Mouse (Mus musculus) limb, embryonic 13.5 days (tissue): ENCODE measurements around the gene Lrrc8d. TPM values are rescaled to one million over a fixed set of nuclear protein-coding genes. Genes with fewer than 3 reads are reported as not detected.
"Not testable (repeated sequence)": the region's sequence is repeated elsewhere in the genome, so short reads cannot be mapped to it uniquely, and the experiment has no call there.

Experiments used
- ATAC-seq: fragments of 200-750 bp; cut with Nextera tagmentation; 2 replicates; pipeline ENCODE4 v1.8.0; 2017; ENCODE audit warnings: low read depth, moderate number of reproducible peaks, moderate TSS enrichment; ENCODE audit not compliant: low FRiP score
- H3K27ac ChIP-seq: fragments of 300-500 bp; sonication (generic); 2 replicates; pipeline ENCODE4 v1.5.1; 2015; ENCODE audit warnings: inconsistent platforms, mild to moderate bottlenecking, moderate library complexity
- H3K27me3 ChIP-seq: fragments of 300-500 bp; sonication (generic); 2 replicates; pipeline ENCODE4 v1.6.1; 2015; ENCODE audit warnings: mild to moderate bottlenecking, inconsistent platforms
- H3K36me3 ChIP-seq: fragments of 300-500 bp; sonication (generic); 2 replicates; pipeline ENCODE4 v1.6.1; 2015; ENCODE audit warnings: inconsistent platforms, mild to moderate bottlenecking, moderate library complexity
- H3K4me1 ChIP-seq: fragments of 300-500 bp; sonication (generic); 2 replicates; pipeline ENCODE4 v1.6.1; 2015; ENCODE audit warnings: inconsistent platforms
- H3K4me2 ChIP-seq: fragments of 300-500 bp; sonication (generic); replicated peaks from 2 replicates; pipeline ENCODE4 v1.6.1; 2015; ENCODE audit warnings: inconsistent platforms, mild to moderate bottlenecking, moderate library complexity
- H3K4me3 ChIP-seq: fragments of 300-500 bp; sonication (generic); 2 replicates; pipeline ENCODE4 v1.5.1; 2015; ENCODE audit warnings: moderate library complexity, mild to moderate bottlenecking, inconsistent platforms
- H3K9ac ChIP-seq: fragments of 300-500 bp; sonication (generic); 2 replicates; pipeline ENCODE4 v1.6.1; 2015; ENCODE audit warnings: mild to moderate bottlenecking, inconsistent platforms
- H3K9me3 ChIP-seq: fragments of 300-500 bp; sonication (generic); 2 replicates; pipeline ENCODE4 v1.6.1; 2016; ENCODE audit warnings: inconsistent platforms
- WGBS: fragments of 180-500 bp; shearing (Covaris S2); methylation state at CpG from one replicate; pipeline ENCODE4 v1.1.7; 2015; 5-methylcytosine and 5-hydroxymethylcytosine counted together
- polyA plus RNA-seq: library from polyadenylated mRNA; unstranded; fragments of >200 nt; fragmentation: Nextera tagmentation; extraction: Ambion mirVana; gene quantifications from 2 replicates; pipeline ENCODE4 v1.2.1, GENCODE M21; 2015

Lrrc8d gene
- polyA plus RNA-seq, 1 experiment from 2014 or later, result 17.0 TPM

DNA sequence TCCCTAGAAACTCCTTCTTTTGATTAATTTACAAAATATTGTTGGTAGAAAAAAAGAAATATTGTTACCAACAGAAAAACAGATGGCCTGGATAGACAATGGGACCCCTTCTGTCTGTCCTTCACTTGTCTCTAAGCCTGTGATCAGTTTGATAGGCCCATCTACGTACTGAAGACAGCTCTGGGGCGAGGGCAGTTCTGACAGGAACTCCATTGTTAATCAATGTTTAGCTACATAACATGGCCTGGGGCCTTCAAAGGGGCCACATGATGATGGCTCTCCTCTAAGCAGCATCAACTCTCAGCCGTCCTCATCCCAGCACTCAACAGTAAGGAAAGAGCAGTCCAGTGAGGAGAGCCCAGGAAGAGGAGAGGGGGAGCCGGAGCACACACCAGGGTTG, 27.4 kb upstream of the Lrrc8d start:
- Histone ChIP-seq H3K36me3 (no peaks in the 10 kb centered on the region), H3K4me3 (no peak overlapping the region), H3K27me3 (no peaks in the 10 kb centered on the region), H3K9ac (no peak overlapping the region), H3K4me2 (no peak overlapping the region), H3K9me3 (no peaks in the 10 kb centered on the region), H3K4me1 (peaks cover 14% of the 10 kb centered on the region), H3K27ac (no peak overlapping the region)
- 71% methylated on average over 4 of the region's 4 CpGs for WGBS
- ATAC-seq, result no peak

DNA sequence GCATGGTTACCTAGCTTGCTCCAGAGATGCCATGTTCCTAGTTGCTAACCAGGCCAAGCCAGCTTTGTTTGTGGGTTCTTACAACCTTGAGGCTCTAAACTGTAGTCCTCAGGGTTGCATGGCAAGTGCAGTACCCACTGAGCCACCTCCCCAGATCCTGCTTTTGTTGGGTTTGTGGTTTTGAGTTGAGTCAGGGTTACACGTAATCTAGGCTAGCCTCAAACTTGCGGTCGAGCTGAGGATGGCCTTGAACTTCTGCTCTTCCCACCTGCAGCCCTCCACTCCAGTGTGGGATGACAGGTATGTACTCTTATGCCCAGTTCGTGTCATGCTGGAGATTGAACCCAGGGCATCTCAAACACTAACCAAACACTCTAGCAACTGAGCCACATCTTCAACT, 24.3 kb upstream of the Lrrc8d start:
- WGBS, result 88% methylated on average over 4 of the region's 4 CpGs
- H3K36me3 ChIP-seq, result no peaks in the 10 kb centered on the region
- H3K4me3 ChIP-seq, result no peak overlapping the region
- H3K27ac ChIP-seq, result no peak overlapping the region
- H3K27me3 ChIP-seq, result no peaks in the 10 kb centered on the region
- H3K4me1 ChIP-seq, result peaks cover 29% of the 10 kb centered on the region
- no peak for ATAC-seq
- H3K9me3 ChIP-seq, result no peaks in the 10 kb centered on the region
- no peak overlapping the region for H3K4me2 ChIP-seq
- H3K9ac ChIP-seq, result no peak overlapping the region

DNA sequence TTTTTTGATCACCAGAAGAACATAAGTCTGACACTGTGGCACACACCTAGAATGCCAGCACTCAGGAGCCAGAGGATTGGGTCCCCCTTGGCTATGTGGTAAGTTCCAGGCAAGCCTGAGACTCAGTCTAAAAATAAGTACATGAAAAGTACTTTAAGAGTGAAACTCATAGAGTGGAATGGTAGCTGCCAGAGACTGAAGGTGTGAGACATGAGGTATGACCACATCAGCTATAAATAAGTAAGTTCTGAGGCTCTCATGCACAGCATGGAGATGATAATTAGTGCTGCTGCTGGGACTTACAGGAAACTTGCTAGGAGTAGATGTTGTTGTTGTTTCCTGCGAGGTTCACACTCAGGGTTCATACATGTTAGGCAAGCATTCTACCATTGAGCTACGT, 22.7 kb upstream of the Lrrc8d start:
- H3K4me2 ChIP-seq, result no peak overlapping the region
- H3K27ac ChIP-seq, result no peak overlapping the region
- H3K27me3 ChIP-seq, result no peaks in the 10 kb centered on the region
- H3K9me3 ChIP-seq, result no peaks in the 10 kb centered on the region
- no peak overlapping the region for H3K4me3 ChIP-seq
- peaks cover 30% of the 10 kb centered on the region for H3K4me1 ChIP-seq
- no peaks in the 10 kb centered on the region for H3K36me3 ChIP-seq
- H3K9ac ChIP-seq, result no peak overlapping the region
- 77% methylated on average over 2 of the region's 2 CpGs for WGBS
- no peak for ATAC-seq

DNA sequence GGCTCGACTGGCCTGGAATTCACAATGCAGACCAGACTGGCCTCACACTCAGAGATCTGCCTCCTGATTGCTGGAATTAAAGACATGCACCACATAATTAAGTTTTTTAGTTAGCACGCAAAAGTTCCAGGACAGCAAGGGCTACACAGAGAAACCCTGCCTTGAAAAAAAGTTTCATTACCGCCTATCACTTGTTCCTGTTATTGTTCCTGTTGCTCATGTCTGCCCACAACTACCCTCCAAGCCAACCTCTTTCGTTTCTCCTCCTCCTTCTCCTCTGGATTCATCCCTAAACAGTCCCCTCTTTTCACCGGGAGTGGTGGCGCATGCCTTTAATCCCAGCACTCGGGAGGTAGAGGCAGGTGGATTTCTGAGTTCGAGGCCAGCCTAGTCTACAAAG, 21.5 kb upstream of the Lrrc8d start:
- H3K27me3 ChIP-seq, result no peaks in the 10 kb centered on the region
- H3K36me3 ChIP-seq, result no peaks in the 10 kb centered on the region
- ATAC-seq, result no peak
- H3K4me1 ChIP-seq, result peaks cover 30% of the 10 kb centered on the region
- no peak overlapping the region for H3K27ac ChIP-seq
- H3K4me3 ChIP-seq, result no peak overlapping the region
- WGBS, result 81% methylated on average over 8 of the region's 8 CpGs
- no peak overlapping the region for H3K9ac ChIP-seq
- no peak overlapping the region for H3K4me2 ChIP-seq
- no peaks in the 10 kb centered on the region for H3K9me3 ChIP-seq

DNA sequence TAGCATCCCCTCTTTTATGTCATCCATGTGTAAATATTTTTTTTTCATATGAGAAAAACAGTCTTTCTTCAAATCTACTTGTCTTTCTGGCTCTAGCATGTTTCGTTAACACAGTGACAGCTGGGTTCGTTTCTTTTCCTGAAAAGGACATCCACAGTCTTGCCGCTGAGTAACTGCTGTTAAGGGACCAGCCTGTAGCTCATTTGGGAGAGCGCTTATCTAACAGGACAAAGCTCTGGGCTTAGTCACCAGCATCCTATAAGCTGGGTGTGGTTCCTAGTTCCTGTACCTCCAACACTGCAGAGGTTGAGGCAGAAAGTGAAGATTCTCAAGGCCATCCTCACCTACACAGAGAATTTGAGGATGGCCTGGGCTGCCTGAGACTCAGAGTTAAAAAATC, 20.5 kb upstream of the Lrrc8d start:
- no peak overlapping the region for H3K4me3 ChIP-seq
- H3K9ac ChIP-seq, result no peak overlapping the region
- H3K4me1 ChIP-seq, result peaks cover 30% of the 10 kb centered on the region
- H3K4me2 ChIP-seq, result no peak overlapping the region
- no peaks in the 10 kb centered on the region for H3K9me3 ChIP-seq
- no peaks in the 10 kb centered on the region for H3K36me3 ChIP-seq
- no peak for ATAC-seq
- no peaks in the 10 kb centered on the region for H3K27me3 ChIP-seq
- H3K27ac ChIP-seq, result no peak overlapping the region
- WGBS, result 81% methylated on average over 4 of the region's 4 CpGs

DNA sequence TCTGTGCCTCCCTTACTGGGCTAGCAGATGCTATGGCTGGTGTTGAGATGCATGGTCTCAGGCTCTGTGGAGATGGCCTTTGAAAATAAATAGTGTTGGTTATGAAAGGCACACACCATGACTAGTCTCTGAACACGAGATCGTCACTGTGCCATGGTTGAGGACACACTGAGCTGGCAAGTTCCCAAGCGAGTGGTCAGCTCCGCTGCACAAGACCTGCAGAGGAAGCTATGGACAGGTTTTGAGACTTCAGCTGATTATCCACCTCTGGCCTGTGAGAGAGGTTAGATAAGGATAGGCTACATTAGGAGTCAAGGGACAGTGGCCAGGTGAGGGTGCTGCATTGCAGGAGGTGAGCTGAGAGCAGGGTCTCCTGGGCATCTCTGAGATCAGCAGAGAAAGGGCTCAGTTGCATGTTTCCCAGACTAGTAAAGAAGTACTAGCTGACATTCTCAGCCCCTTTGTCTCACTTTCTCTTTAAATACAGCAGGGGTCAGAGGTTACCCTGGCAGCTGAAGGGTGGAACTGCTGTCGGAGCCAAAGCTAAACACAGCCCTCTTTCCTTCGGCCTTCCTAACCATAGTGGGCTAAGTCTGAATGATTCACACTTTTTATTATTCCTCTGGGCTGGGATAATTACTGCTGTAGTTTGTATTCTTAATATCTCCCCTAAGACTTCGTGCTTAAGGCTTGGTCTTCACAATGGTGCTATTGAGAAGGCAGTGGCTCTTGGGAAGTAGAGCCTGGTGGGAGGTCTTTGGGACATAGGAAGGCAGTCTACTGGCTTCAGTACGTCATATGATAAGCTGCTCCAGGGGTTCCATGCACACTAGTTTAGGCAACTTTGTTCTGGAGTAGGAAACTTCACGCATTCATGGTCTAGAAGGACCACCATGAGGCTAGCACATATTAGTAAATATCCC, 19.6 kb upstream of the Lrrc8d start:
- Histone ChIP-seq H3K27me3 (no peaks in the 10 kb centered on the region), H3K4me1 (peaks cover 22% of the 10 kb centered on the region), H3K4me3 (no peak overlapping the region), H3K36me3 (no peaks in the 10 kb centered on the region), H3K9ac (no peak overlapping the region), H3K9me3 (no peaks in the 10 kb centered on the region), H3K4me2 (no peak overlapping the region), H3K27ac (peak overlapping the region; percentile 59)
- WGBS, result 58% methylated on average over 9 of the region's 9 CpGs
- ATAC-seq, result peak; percentile 50

DNA sequence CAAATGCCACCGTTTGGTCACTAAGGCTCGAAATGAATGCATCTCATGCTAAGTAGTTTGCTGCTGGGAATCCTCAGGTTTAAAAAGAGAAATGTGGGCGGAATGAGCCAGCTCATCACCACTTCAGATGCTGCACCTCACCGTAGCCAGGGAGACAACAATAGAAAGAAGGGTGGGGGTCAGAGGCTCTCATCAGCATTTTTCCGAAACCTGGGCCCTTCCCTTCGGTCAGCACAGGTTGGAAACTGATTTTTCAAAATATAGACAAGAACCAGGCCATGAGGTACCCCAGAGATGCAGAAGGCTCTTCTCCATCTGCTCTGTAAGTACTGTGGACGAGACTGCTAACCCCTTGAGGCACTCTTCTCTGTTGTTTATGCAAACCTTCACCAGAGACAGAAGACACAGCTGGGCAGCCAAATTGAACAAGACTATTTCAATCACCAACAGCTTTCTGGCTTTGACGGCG, 17.6 kb upstream of the Lrrc8d start:
- peaks cover 17% of the 10 kb centered on the region for H3K4me1 ChIP-seq

DNA sequence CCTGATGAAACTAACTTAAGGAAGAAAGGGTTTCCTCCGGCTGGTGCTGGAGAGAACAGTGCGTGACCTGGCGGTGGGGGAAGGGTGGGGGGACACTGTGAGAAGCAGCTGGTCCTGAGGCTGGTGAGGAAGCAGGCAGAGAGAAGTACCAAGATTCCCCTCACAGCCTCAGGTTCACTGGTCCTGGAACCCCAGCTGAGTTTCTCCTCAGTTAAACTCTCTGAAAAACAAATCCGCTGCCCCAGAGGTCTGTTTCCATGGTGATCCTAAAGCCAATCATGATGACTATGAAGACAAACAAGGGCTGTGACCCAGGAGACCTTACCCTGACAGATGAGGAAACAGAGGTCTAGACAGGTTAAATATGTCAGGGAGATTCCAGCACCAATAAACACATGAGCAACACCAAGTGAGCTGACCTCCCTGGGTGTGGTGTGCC, 15.8 kb upstream of the Lrrc8d start:
- H3K4me2 ChIP-seq, result no peak overlapping the region
- H3K27ac ChIP-seq, result no peak overlapping the region
- no peak for ATAC-seq
- 46% methylated on average over 4 of the region's 4 CpGs for WGBS
- H3K27me3 ChIP-seq, result no peaks in the 10 kb centered on the region
- H3K4me1 ChIP-seq, result peaks cover 14% of the 10 kb centered on the region
- H3K4me3 ChIP-seq, result no peak overlapping the region
- no peak overlapping the region; the same call in 1 of the 2 replicates for H3K9ac ChIP-seq
- no peaks in the 10 kb centered on the region for H3K9me3 ChIP-seq
- no peaks in the 10 kb centered on the region for H3K36me3 ChIP-seq

More for the DNA sequence above, 17.6 kb upstream of the Lrrc8d start:
- no peaks in the 10 kb centered on the region for H3K27me3 ChIP-seq
- ATAC-seq, result no peak
- H3K27ac ChIP-seq, result no peak overlapping the region
- no peak overlapping the region for H3K4me3 ChIP-seq
- H3K36me3 ChIP-seq, result no peaks in the 10 kb centered on the region
- H3K9ac ChIP-seq, result no peak overlapping the region
- 80% methylated on average over 9 of the region's 9 CpGs for WGBS
- no peaks in the 10 kb centered on the region for H3K9me3 ChIP-seq
- no peak overlapping the region for H3K4me2 ChIP-seq

DNA sequence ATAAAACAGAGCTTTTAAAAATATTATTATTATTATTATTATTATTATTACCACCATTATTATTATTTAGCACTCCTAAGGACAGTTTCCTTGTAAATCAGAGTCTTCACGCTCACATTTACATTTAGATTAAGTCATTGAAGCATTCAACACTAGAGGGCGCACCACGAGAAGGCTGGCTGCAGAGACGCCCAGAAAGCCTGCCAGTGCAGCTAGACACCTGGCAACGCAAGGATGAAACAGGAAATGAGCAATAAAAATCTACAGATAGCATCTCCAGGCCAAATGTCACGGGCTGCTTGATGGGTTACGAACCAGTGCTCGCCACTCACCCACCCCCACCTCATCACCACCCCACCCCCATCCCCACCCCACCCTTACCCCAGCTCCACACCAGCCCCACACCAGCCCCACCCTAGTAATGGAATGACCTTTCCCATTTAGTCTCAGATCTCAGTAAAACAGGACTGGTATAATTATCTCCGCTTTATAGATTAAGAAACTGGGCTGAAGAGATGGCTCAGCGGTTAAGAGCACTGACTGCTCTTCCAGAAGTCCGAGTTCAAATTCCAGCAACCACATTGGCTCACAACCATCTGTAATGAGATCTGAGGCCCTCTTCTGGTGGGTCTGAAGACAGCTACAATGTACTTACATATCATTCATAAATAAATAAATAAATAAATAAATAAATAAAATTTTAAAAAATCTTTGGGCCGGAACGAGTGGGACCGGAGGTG, 14.7 kb upstream of the Lrrc8d start:
- Histone ChIP-seq H3K9ac (no peak overlapping the region), H3K27ac (no peak overlapping the region), H3K4me1 (peaks cover 5% of the 10 kb centered on the region), H3K4me2 (no peak overlapping the region), H3K36me3 (no peaks in the 10 kb centered on the region), H3K27me3 (no peaks in the 10 kb centered on the region), H3K9me3 (no peaks in the 10 kb centered on the region), H3K4me3 (no peak overlapping the region)
- WGBS, result 25% methylated on average over 14 of the region's 14 CpGs
- peak; percentile 48; the same call in 1 of the 2 replicates for ATAC-seq

DNA sequence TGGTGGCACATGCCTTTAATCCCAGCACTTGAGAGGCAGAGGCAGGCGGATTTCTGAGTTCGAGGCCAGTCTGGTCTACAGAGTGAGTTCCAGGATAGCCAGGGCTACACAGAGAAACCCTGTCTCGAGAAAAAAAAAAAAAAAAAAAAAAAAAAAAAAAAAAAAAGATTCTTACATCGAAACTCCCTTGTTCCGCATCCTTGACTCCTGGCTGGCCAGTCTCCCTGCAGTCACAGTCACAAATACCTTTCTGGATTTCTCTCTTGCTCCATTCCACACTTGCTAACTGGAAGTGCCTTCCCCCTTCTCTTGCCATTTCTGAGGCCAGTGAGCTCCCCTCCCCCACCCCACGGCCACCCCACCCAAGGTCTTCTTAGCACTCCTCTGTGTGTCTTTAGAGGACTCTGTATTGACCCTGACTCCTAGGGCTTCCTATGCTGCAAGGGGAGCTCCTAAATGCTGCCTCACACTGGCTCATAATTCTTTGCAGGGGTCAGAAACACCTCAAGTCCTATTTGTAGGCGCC, 13.9 kb upstream of the Lrrc8d start:
- WGBS, result 72% methylated on average over 6 of the region's 7 CpGs
- H3K9ac ChIP-seq, H3K27ac ChIP-seq, ATAC-seq, H3K27me3 ChIP-seq, H3K36me3 ChIP-seq, H3K4me1 ChIP-seq, H3K4me3 ChIP-seq, H3K4me2 ChIP-seq, H3K9me3 ChIP-seq: not testable (repeated sequence)

DNA sequence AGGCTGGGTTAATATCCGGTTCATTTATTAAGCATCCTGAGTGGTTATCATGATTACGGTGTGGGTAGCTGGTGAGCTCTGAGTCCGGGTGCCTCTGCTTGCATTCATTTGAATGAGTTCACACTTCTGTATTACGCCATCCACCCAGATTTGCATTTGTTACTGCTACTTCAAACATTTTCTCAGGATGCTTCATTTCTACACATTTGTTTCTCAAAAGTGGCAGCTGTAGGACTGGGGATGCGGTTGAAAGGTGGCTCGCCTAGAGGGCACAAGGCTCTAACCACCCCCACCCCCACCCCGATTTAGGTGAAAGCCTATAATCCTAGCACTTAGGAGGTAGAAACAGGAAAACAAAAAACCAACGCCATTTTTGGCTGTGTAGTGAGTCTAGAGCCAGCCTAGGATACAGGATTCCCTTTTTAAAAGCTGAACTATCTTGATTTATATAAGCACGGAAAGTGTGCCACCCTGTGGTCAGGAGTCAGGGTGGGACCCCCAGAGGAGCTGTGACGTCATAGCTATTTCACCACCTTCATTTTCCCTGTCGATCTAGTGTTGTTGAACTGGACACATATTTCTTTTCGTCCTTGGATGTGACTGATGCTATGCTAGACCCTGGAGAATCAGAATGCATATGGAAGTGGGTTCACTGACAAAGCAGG, 13.3 kb upstream of the Lrrc8d start:
- ATAC-seq, result no peak
- no peak overlapping the region for H3K4me3 ChIP-seq
- H3K27ac ChIP-seq, result no peak overlapping the region
- no peak overlapping the region for H3K4me2 ChIP-seq
- no peaks in the 10 kb centered on the region for H3K9me3 ChIP-seq
- H3K27me3 ChIP-seq, result no peaks in the 10 kb centered on the region
- 49% methylated on average over 12 of the region's 12 CpGs for WGBS
- H3K36me3 ChIP-seq, result no peaks in the 10 kb centered on the region
- H3K4me1 ChIP-seq, result no peaks in the 10 kb centered on the region
- H3K9ac ChIP-seq, result no peak overlapping the region
